Mouse (Mus musculus): ENCODE results near the gene Apba3. TPM values are rescaled to one million over a fixed set of nuclear protein-coding genes. Genes with fewer than 3 reads are reported as not detected.

Gene Apba3
- total and polyA plus RNA-seq, 2 experiments from 2014 or later = 24.8 to 43.3 TPM

GRCm38 (mm10) chr10:81249442-81249841 lies 17.3 kb upstream of the Apba3 start:
- H3K9ac ChIP-seq = no peak overlapping the region
- peaks cover 16% of the 10 kb centered on the region for H3K36me3 ChIP-seq (ENCODE audit: insufficient read depth)
- H3K4me2 ChIP-seq (ENCODE audit: low read depth) = no peak overlapping the region
- peaks cover 3% of the 10 kb centered on the region; the same call in 1 of the 2 replicates for H3K4me1 ChIP-seq (ENCODE audit: insufficient read depth)
- H3K9me3 ChIP-seq (ENCODE audit: low read length) = no peaks in the 10 kb centered on the region
- H3K27me3 ChIP-seq (ENCODE audit: insufficient read depth, low read length) = no peaks in the 10 kb centered on the region
- WGBS = 85% methylated on average over 8 of the region's 8 CpGs
- no peak for DNase-seq
- H3K4me3 ChIP-seq (ENCODE audit: low read depth, low read length) = no peak overlapping the region
- TF ChIP-seq CTCF (IDR thresholded peaks at IDR 0.05; ENCODE audit: low read depth) = no peak
- no peak overlapping the region for H3K27ac ChIP-seq (ENCODE audit: low read depth, low read length)
- ATAC-seq = no peak

- H3K27ac ChIP-seq (ENCODE audit: low read depth, low read length) = peak within 1 kb of the TSS; percentile 83
- WGBS = 6% methylated on average over 44 of the region's 44 CpGs
These were observed 14.0 kb upstream of the Apba3 start, which contains the start of gene Matk for GRCm38 (mm10) chr10:81252424-81253419. TSS of gene Matk (plus strand) at chr10:81252935.

DNA sequence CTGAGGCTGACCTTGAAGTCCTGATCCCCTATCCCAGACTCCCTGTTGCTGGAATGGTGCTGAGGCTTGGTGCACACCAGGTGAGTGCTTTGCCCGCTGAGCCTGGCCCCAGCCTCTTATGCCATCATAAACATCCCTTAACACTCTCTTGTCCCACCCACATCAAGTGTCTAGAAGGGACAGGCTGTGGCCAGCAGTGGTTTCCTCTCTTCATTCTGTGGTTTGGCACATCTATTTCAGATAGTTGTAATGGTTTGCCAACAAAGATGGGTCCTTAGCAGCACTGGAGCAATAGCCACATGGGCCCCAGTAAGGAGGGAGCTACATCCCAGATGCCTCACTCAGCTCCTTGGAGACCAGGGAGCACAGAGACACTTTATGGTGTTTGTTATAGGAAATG lies 11.9 kb upstream of the Apba3 start:
- no peak overlapping the region for H3K4me3 ChIP-seq (ENCODE audit: low read depth, low read length)
- WGBS = 61% methylated on average over 1 of the region's 1 CpGs
- H3K4me1 ChIP-seq (ENCODE audit: insufficient read depth) = peaks cover 8% of the 10 kb centered on the region
- no peaks in the 10 kb centered on the region; the same call in 1 of the 2 replicates for H3K36me3 ChIP-seq (ENCODE audit: insufficient read depth)
- no peaks in the 10 kb centered on the region for H3K9me3 ChIP-seq (ENCODE audit: low read length)
- no peak for ATAC-seq
- H3K4me2 ChIP-seq (ENCODE audit: low read depth) = no peak overlapping the region
- no peak for DNase-seq
- H3K9ac ChIP-seq = no peak overlapping the region
- no peak for TF ChIP-seq CTCF (IDR thresholded peaks at IDR 0.05; ENCODE audit: low read depth)
- H3K27ac ChIP-seq (ENCODE audit: low read depth, low read length) = no peak overlapping the region
- peaks cover 7% of the 10 kb centered on the region; the same call in 1 of the 2 replicates for H3K27me3 ChIP-seq (ENCODE audit: insufficient read depth, low read length)

More at GRCm38 (mm10) chr10:81252424-81253419, 14.0 kb upstream of the Apba3 start, which contains the start of gene Matk:
- Histone ChIP-seq H3K9ac (peak within 1 kb of the TSS; percentile 57), H3K9me3 (ENCODE audit: low read length) (no peaks in the 10 kb centered on the region), H3K27me3 (ENCODE audit: insufficient read depth, low read length) (peaks cover 7% of the 10 kb centered on the region; the same call in 1 of the 2 replicates), H3K4me2 (ENCODE audit: low read depth) (peak within 1 kb of the TSS; percentile 72), H3K36me3 (ENCODE audit: insufficient read depth) (peaks cover 8% of the 10 kb centered on the region), H3K4me1 (ENCODE audit: insufficient read depth) (peaks cover 3% of the 10 kb centered on the region; the same call in 1 of the 2 replicates), H3K4me3 (ENCODE audit: low read depth, low read length) (peak within 1 kb of the TSS; percentile 40)
- peak; percentile 88 for DNase-seq
- ATAC-seq = peak; percentile 75
- TF ChIP-seq CTCF (IDR thresholded peaks at IDR 0.05; ENCODE audit: low read depth) = peak; percentile 57

GRCm38 (mm10) chr10:81257158-81258039 lies 9.4 kb upstream of the Apba3 start:
- Histone ChIP-seq H3K4me1 (ENCODE audit: insufficient read depth) (peaks cover 8% of the 10 kb centered on the region), H3K4me2 (ENCODE audit: low read depth) (peak overlapping the region; percentile 89), H3K27ac (ENCODE audit: low read depth, low read length) (no peak overlapping the region), H3K9ac (peak overlapping the region; percentile 66), H3K27me3 (ENCODE audit: insufficient read depth, low read length) (peaks cover 7% of the 10 kb centered on the region; the same call in 1 of the 2 replicates), H3K36me3 (ENCODE audit: insufficient read depth) (peaks cover 8% of the 10 kb centered on the region), H3K9me3 (ENCODE audit: low read length) (no peaks in the 10 kb centered on the region), H3K4me3 (ENCODE audit: low read depth, low read length) (peak overlapping the region; percentile 54)
- ATAC-seq (peak; percentile 34), DNase-seq (peak; percentile 58)
- 2% methylated on average over 62 of the region's 62 CpGs for WGBS
- no peak for TF ChIP-seq CTCF (IDR thresholded peaks at IDR 0.05; ENCODE audit: low read depth)

- Histone ChIP-seq H3K27ac (ENCODE audit: low read depth, low read length) (no peak overlapping the region), H3K4me3 (ENCODE audit: low read depth, low read length) (no peak overlapping the region), H3K36me3 (ENCODE audit: insufficient read depth) (peaks cover 27% of the 10 kb centered on the region), H3K9me3 (ENCODE audit: low read length) (no peaks in the 10 kb centered on the region), H3K9ac (no peak overlapping the region), H3K4me2 (ENCODE audit: low read depth) (no peak overlapping the region), H3K4me1 (ENCODE audit: insufficient read depth) (peaks cover 5% of the 10 kb centered on the region; the same call in 1 of the 2 replicates), H3K27me3 (ENCODE audit: insufficient read depth, low read length) (peaks cover 7% of the 10 kb centered on the region; the same call in 1 of the 2 replicates)
- no peak for DNase-seq
- ATAC-seq = peak; percentile 10; the same call in 1 of the 2 replicates
- TF ChIP-seq CTCF (IDR thresholded peaks at IDR 0.05; ENCODE audit: low read depth) = no peak
- WGBS = 39% methylated on average over 21 of the region's 21 CpGs
These were observed 7.4 kb upstream of the Apba3 start for GRCm38 (mm10) chr10:81259225-81259884.

- H3K27ac ChIP-seq (ENCODE audit: low read depth, low read length) = no peak overlapping the region
- H3K27me3 ChIP-seq (ENCODE audit: insufficient read depth, low read length) = peaks cover 7% of the 10 kb centered on the region; the same call in 1 of the 2 replicates
- H3K4me3 ChIP-seq (ENCODE audit: low read depth, low read length) = no peak overlapping the region
- no peak for ATAC-seq
- WGBS = 80% methylated on average over 4 of the region's 4 CpGs
- H3K36me3 ChIP-seq (ENCODE audit: insufficient read depth) = peaks cover 33% of the 10 kb centered on the region
- peaks cover 5% of the 10 kb centered on the region; the same call in 1 of the 2 replicates for H3K4me1 ChIP-seq (ENCODE audit: insufficient read depth)
- H3K4me2 ChIP-seq (ENCODE audit: low read depth) = no peak overlapping the region
- TF ChIP-seq CTCF (IDR thresholded peaks at IDR 0.05; ENCODE audit: low read depth) = no peak
- H3K9ac ChIP-seq = no peak overlapping the region
- no peaks in the 10 kb centered on the region for H3K9me3 ChIP-seq (ENCODE audit: low read length)
- no peak for DNase-seq
These were observed 5.7 kb upstream of the Apba3 start for GRCm38 (mm10) chr10:81261025-81261424.
